Mouse (Mus musculus): ENCODE results near the gene Nceh1. TPM values are rescaled to one million over a fixed set of nuclear protein-coding genes. Genes with fewer than 3 reads are reported as not detected.

Nceh1 gene
- polyA plus RNA-seq, 1 experiment from 2014 or later = 13.3 TPM

Other genes starting within 250 kb of the Nceh1 start
- gene Ect2, start 29.1 kb upstream of the Nceh1 start, polyA plus RNA-seq (2016; fragmentation: Nextera tagmentation; extraction: Ambion mirVana) = 64.0 and 67.5 TPM in 2 replicates
- gene Tnfsf10, start 134.1 kb downstream of the Nceh1 start, polyA plus RNA-seq (2016; fragmentation: Nextera tagmentation; extraction: Ambion mirVana) = not detected in 2 replicates
- not detected in 2 replicates for gene Ghsr, start 188.4 kb downstream of the Nceh1 start, polyA plus RNA-seq (2016; fragmentation: Nextera tagmentation; extraction: Ambion mirVana)